Mouse (Mus musculus) megakaryocyte, embryonic 14.5 days (primary cell): Measurements from ENCODE around the gene Pkn3.

Experiments used
- FLI1 ChIP-seq: IDR thresholded peaks from 2 replicates; pipeline ENCODE4 v1.6.1; 2012; ENCODE audit warnings: low read length, inconsistent platforms, mixed read lengths
- GATA1 ChIP-seq: IDR thresholded peaks from 3 replicates; pipeline ENCODE4 v1.6.1; 2012; ENCODE audit warnings: mixed read lengths, low read length, inconsistent platforms, borderline replicate concordance

DNA sequence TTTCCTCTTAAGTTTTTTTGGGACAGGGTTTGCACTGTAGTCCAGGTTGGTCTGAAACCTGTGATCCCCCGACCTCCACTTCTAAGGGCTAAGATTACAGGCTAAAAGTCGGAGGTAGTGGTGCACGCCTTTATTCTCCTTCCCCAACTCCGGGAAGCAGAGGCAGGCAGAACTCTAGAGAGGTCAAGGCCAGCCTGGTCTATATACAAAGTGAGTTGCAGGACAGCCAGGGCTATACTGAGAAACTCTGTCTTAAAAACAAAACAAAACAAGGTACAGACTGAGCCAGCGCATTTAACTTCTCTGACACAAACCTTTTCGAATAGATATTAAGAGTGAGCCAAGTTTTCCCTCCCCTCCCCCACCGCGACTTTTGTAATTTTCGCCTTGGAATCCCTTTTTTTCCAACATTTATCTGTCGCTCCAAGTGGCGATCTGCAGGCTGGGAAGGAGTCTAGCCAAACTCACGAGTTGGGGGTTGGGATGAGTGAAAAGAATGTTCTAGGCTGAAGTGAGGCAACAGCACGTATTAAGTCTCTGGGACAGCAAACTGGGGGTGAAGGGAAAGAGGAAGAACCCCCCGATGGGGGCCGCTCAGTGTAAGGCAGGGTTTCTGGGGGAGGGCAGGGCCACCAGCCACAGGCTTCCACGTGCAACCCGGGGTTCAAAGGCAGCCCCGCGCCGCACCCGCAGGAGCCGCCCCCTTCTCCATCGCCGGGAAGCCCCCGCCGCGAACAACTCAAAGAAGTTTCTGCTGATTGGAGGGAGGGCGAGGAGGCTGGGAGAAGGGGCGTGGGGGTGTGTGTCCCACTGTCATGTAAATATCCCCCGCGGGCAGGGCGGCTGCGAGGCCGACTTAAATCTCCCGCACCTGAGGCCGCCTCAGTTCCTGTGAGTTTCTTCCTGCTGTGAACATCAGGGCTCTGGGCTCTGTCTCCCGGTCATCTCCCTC, 16.0 kb upstream of the Pkn3 start:
- TF ChIP-seq GATA1 (no peak), FLI1 (no peak)
